Mouse (Mus musculus) C2C12 (cell line): ENCODE data around the gene Dtx3. TPM values are rescaled to one million over a fixed set of nuclear protein-coding genes. Genes with fewer than 3 reads are reported as not detected.

Source experiments
- H3K27me3 ChIP-seq: one replicate; pipeline ENCODE4 v1.6.1; 2011; ENCODE audit not compliant: control insufficient read depth, insufficient read depth, insufficient read length
- H3K36me3 ChIP-seq: one replicate; pipeline ENCODE4 v1.6.1; 2011; ENCODE audit not compliant: control insufficient read depth, insufficient read depth
- H3K4me3 ChIP-seq: one replicate; pipeline ENCODE4 v1.5.1; 2011; ENCODE audit warnings: mild to moderate bottlenecking, control low read depth; ENCODE audit not compliant: poor library complexity, insufficient read depth, severe bottlenecking
- H3K79me2 ChIP-seq: one replicate; pipeline ENCODE4 v1.6.1; 2011; ENCODE audit not compliant: control insufficient read depth, insufficient read depth
- H3K79me3 ChIP-seq: one replicate; pipeline ENCODE4 v1.6.1; 2011; ENCODE audit warnings: low read depth, control low read depth
- H3ac ChIP-seq: one replicate; pipeline ENCODE3; 2011; ENCODE audit warnings: low read depth; ENCODE audit not compliant: control insufficient read depth, insufficient read length
- CEBPB ChIP-seq: IDR thresholded peaks from one replicate; pipeline ENCODE4 v1.6.1; 2011; ENCODE audit warnings: low read depth, mild to moderate bottlenecking, control low read depth, moderate library complexity
- CTCF ChIP-seq: IDR thresholded peaks from one replicate; pipeline ENCODE4 v1.5.1; 2011; ENCODE audit not compliant: control insufficient read depth, insufficient read depth, insufficient read length
- FOSL1 ChIP-seq: IDR thresholded peaks from one replicate; pipeline ENCODE4 v1.8.0; 2011; ENCODE audit warnings: mild to moderate bottlenecking, low read length; ENCODE audit not compliant: poor library complexity, insufficient read depth, severe bottlenecking
- MAX ChIP-seq: IDR thresholded peaks from one replicate; pipeline ENCODE4 v1.6.1; 2011; ENCODE audit warnings: mild to moderate bottlenecking, control low read depth
- MYOD1 ChIP-seq: IDR thresholded peaks from one replicate; pipeline ENCODE4 v1.6.1; 2011; ENCODE audit warnings: low read depth; ENCODE audit not compliant: control insufficient read depth, insufficient read length
- MYOG ChIP-seq: IDR thresholded peaks from one replicate; pipeline ENCODE4 v1.6.1; 2011; ENCODE audit not compliant: control insufficient read depth, insufficient read length; ENCODE audit errors: extremely low read depth
- USF1 ChIP-seq: IDR thresholded peaks from one replicate; pipeline ENCODE4 v1.6.1; 2011; ENCODE audit warnings: low read depth, mild to moderate bottlenecking, control low read depth, moderate library complexity
- polyA plus RNA-seq: library from polyadenylated mRNA; unstranded; fragments of >200 nt; fragmentation: generic; extraction: Trizol; gene quantifications from one replicate; pipeline ENCODE4 v1.2.1, GENCODE M21; 2012; ENCODE audit warnings: missing spikeins

The Dtx3 gene
- polyA plus RNA-seq, 1 experiment: 24.4 TPM

- Histone ChIP-seq H3K4me3 (no peak overlapping the region), H3K79me3 (no peaks in the 10 kb centered on the region), H3ac (no peak overlapping the region), H3K79me2 (no peaks in the 10 kb centered on the region), H3K27me3 (no peaks in the 10 kb centered on the region), H3K36me3 (no peaks in the 10 kb centered on the region)
- no peak for TF ChIP-seq FOSL1
- no peak for TF ChIP-seq CEBPB
- no peak for TF ChIP-seq MYOD1
- no peak for TF ChIP-seq MYOG
- no peak for TF ChIP-seq USF1
- TF ChIP-seq CTCF: no peak
- TF ChIP-seq MAX: no peak
Observed at GRCm38 (mm10) chr10:127144536-127144935, 51.0 kb downstream of the Dtx3 start.

- H3K27me3 ChIP-seq: no peaks in the 10 kb centered on the region
- H3K79me2 ChIP-seq: no peaks in the 10 kb centered on the region
- H3ac ChIP-seq: no peak overlapping the region
- TF ChIP-seq USF1 (no peak), MAX (no peak), MYOG (no peak), MYOD1 (no peak), FOSL1 (no peak), CTCF (no peak), CEBPB (no peak)
- H3K4me3 ChIP-seq: no peak overlapping the region
- H3K36me3 ChIP-seq: no peaks in the 10 kb centered on the region
- H3K79me3 ChIP-seq: no peaks in the 10 kb centered on the region
Observed at GRCm38 (mm10) chr10:127143228-127143627, 52.3 kb downstream of the Dtx3 start.

- H3K79me3 ChIP-seq: no peaks in the 10 kb centered on the region
- no peaks in the 10 kb centered on the region for H3K36me3 ChIP-seq
- no peak overlapping the region for H3K4me3 ChIP-seq
- no peak overlapping the region for H3ac ChIP-seq
- no peak for TF ChIP-seq MYOG
- TF ChIP-seq FOSL1: no peak
- no peak for TF ChIP-seq CEBPB
- no peak for TF ChIP-seq MAX
- no peak for TF ChIP-seq CTCF
- TF ChIP-seq USF1: no peak
- no peak for TF ChIP-seq MYOD1
- no peaks in the 10 kb centered on the region for H3K27me3 ChIP-seq
- H3K79me2 ChIP-seq: no peaks in the 10 kb centered on the region
Observed at GRCm38 (mm10) chr10:127141500-127141899, 54.0 kb downstream of the Dtx3 start.

DNA sequence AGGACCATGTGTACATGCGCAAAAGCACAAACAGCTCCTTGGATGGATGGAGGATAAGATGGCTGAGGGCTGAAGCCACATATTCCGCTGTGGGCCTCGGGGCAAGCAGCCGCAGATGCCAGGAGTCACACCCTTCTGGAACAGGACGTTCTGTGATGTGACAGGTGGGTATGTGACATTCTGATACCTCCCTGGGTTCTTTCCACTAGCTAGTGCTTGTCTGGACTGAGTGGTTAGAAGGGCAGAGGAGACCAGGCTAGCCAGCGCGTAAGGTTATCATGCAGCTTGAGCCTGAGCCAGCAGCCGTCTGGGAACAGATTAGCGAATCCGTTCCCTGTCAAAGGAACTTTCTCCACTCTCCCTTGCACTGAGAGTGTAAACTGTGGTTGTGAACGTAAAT lies 54.6 kb downstream of the Dtx3 start:
- Histone ChIP-seq H3K36me3 (no peaks in the 10 kb centered on the region), H3K79me3 (no peaks in the 10 kb centered on the region), H3K27me3 (no peaks in the 10 kb centered on the region), H3K79me2 (no peaks in the 10 kb centered on the region), H3ac (no peak overlapping the region), H3K4me3 (no peak overlapping the region)
- TF ChIP-seq CTCF (no peak), MAX (no peak), CEBPB (no peak), FOSL1 (no peak)

Other genes with a start within 250 kb of the Dtx3 start
- 57.5 TPM for gene Ctdsp2, start 217.0 kb downstream of the Dtx3 start, polyA plus RNA-seq
- 0.13 TPM for gene Avil, start 195.0 kb downstream of the Dtx3 start, polyA plus RNA-seq
- gene Tsfm, start 164.9 kb downstream of the Dtx3 start, polyA plus RNA-seq: 66.0 TPM
- 31.3 TPM for gene Mettl1, start 154.3 kb downstream of the Dtx3 start, polyA plus RNA-seq
- 0.22 TPM for gene Eef1akmt3, start 154.2 kb downstream of the Dtx3 start, polyA plus RNA-seq
- gene Cyp27b1, start 147.5 kb downstream of the Dtx3 start, polyA plus RNA-seq: 0.20 TPM
- gene March9, start 135.5 kb downstream of the Dtx3 start, polyA plus RNA-seq: 3.0 TPM
- 714 TPM for gene Cdk4, start 132.2 kb downstream of the Dtx3 start, polyA plus RNA-seq
- gene Tspan31, start 125.5 kb downstream of the Dtx3 start, polyA plus RNA-seq: 118 TPM
- gene Agap2, start 120.4 kb downstream of the Dtx3 start, polyA plus RNA-seq: 3.2 TPM
- 35.6 TPM for gene Os9, start 74.6 kb downstream of the Dtx3 start, polyA plus RNA-seq
- 23.8 TPM for gene B4galnt1, start 30.5 kb downstream of the Dtx3 start, polyA plus RNA-seq
- gene Slc26a10, start 15.1 kb downstream of the Dtx3 start, polyA plus RNA-seq: 2.9 TPM
- gene Arhgef25, start 5.6 kb downstream of the Dtx3 start, polyA plus RNA-seq: 31.8 TPM
- 25.8 TPM for gene Pip4k2c, start 15.9 kb upstream of the Dtx3 start, polyA plus RNA-seq
- gene Kif5a, start 67.6 kb upstream of the Dtx3 start, polyA plus RNA-seq: 0.29 TPM
- gene Dctn2, start 70.6 kb upstream of the Dtx3 start, polyA plus RNA-seq: 170 TPM
- gene Mbd6, start 93.3 kb upstream of the Dtx3 start, polyA plus RNA-seq: 15.2 TPM
- gene Mars, start 116.1 kb upstream of the Dtx3 start, polyA plus RNA-seq: 155 TPM
- gene Arhgap9, start 126.2 kb upstream of the Dtx3 start, polyA plus RNA-seq: 0.78 TPM
- gene Gli1, start 146.2 kb upstream of the Dtx3 start, polyA plus RNA-seq: 1.6 TPM
- gene Inhbe, start 158.7 kb upstream of the Dtx3 start, polyA plus RNA-seq: not detected
- not detected for gene Inhbc, start 174.7 kb upstream of the Dtx3 start, polyA plus RNA-seq
- gene R3hdm2, start 184.6 kb upstream of the Dtx3 start, polyA plus RNA-seq: 31.0 TPM